Mouse (Mus musculus) central nervous system, embryonic 11.5 days (tissue): ENCODE data around the gene Olfr190. TPM values are rescaled to one million over a fixed set of nuclear protein-coding genes. Genes with fewer than 3 reads are reported as not detected.

ENCODE experiments used
- polyA plus RNA-seq: library from polyadenylated mRNA; depleted of rRNA; stranded (reverse); fragments of >200 nt; gene quantifications from 2 replicates; pipeline ENCODE4 v1.2.3, GENCODE M21; 2012; rRNA removed

Olfr190 gene
- polyA plus RNA-seq: not detected in 2 replicates

DNA sequence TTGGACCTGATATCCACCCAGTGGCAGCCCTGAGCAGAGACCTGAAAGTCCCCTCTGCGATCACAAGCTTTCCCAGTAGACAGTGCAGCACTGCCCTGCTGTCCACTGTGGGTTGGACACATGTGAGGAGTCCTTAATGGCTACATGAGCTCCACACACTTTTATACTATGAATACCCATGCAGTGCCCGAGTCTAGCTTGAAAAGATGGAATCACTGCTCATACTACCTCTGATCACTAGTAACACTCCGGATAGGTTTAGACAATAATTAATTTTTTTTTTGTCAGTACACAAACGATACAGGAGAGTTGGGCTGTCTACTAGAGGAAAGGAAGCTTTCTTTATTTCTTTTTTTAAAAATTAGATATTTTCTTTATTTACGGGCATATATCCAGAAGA, at the start of gene Olfr190:
Gene Olfr190 (minus strand): TSS at position 101 of the 400 bp plus-strand sequence.

DNA sequence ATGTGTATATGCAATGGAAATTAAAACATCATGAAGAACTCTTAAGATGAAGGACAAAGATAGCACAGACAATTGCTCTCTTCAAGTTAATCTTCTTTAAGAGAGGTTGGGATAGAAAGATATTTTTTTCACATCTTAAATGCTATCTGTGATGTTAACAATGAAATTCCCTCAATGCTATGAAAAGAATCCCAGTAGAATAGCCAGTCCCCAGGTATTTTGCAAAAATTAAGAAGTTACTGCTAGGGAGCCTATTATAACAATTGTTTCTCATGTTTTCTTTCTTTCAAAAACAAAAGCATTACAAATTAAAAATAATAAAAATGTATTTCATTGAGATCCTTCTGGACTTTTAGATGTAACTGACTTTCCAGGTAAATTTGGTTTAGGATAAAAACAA, 43.2 kb upstream of the Olfr190 start, which contains the start of gene Olfr194:
Gene Olfr194 (minus strand): TSS at position 101 of the 400 bp plus-strand sequence.

DNA sequence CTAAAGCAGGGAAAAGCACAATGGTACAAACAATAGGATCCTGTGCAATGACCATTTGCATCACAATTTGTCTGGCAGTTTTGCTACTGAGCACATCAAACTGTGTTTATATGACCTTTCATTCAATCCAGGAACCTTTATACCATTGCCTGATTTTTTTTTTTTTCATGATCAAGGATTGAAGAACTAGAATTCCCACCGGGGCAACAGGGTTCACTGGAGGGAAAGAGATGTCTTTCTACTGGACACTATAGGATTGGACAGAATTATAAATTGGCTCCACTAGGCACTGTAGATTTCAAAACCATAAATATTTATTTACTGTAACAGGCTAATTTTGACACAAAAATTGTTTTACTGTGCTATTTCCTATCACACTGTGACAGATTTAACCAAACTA, 34.0 kb upstream of the Olfr190 start, which contains the start of gene Olfr193:
Gene Olfr193 (minus strand): TSS at position 101 of the 400 bp plus-strand sequence.

GRCm38 (mm10) chr16:59089722-59090121, 11.9 kb upstream of the Olfr190 start, which contains the start of gene Olfr191:
Gene Olfr191, minus strand, starts transcription at chr16:59089822.

DNA sequence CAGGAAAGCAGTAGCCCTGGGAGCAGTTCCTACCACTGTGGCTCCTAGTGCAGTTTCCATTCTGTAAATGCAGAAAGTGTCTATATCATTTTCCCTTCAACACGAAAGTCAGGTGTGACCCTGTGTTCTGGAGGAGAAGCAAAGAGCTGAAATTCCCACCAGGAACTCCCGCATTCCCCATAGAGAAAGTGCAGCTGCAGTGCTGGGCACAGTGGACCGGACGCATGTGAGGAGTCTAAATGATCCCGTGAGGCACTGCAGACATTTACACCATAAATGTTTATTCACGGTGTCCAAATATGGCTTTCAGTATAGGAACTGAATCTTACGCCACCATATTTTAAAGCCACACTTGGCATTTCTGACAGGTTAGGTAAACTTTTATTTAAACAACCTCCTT, 38.1 kb downstream of the Olfr190 start, which contains the start of gene Olfr187:
Gene Olfr187 (minus strand): TSS at position 58 of the 400 bp plus-strand sequence.

DNA sequence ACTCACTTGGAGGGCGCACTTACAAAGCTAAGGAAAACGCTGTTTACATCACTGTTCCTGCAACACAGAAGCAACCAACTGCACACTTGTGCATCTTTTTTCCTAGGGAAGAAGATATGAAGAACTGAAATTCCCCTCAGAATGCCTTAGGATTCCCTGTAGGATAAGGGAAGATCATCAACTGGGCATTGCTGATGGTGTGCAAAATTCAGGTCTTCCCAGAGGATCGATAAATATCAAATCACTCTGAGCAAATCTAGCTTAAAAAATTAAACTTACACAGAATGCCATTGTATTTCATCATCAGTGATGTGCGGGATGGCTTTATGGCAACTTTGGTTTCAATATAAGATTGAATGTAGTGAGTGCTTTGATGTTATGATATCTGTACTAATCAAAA, 47.6 kb downstream of the Olfr190 start, which contains the start of gene Olfr186:
Gene Olfr186 (minus strand): TSS at position 101 of the 400 bp plus-strand sequence.

Other genes starting within 250 kb of the Olfr190 start
- gene Olfr177, start 203.2 kb downstream of the Olfr190 start, polyA plus RNA-seq: not detected in 2 replicates
- gene Olfr178, start 185.9 kb downstream of the Olfr190 start, polyA plus RNA-seq: not detected in 2 replicates
- gene Olfr181, start 149.2 kb downstream of the Olfr190 start, polyA plus RNA-seq: not detected in 2 replicates
- not detected in 2 replicates for gene Olfr180, start 148.6 kb downstream of the Olfr190 start, polyA plus RNA-seq
- not detected in 2 replicates for gene Olfr183, start 82.6 kb downstream of the Olfr190 start, polyA plus RNA-seq
- gene Olfr186, start 47.7 kb downstream of the Olfr190 start, polyA plus RNA-seq: not detected in 2 replicates
- not detected in 2 replicates for gene Olfr187, start 38.2 kb downstream of the Olfr190 start, polyA plus RNA-seq
- gene Olfr191, start 11.8 kb upstream of the Olfr190 start, polyA plus RNA-seq: not detected in 2 replicates
- gene Olfr193, start 33.9 kb upstream of the Olfr190 start, polyA plus RNA-seq: not detected in 2 replicates
- gene Olfr194, start 43.1 kb upstream of the Olfr190 start, polyA plus RNA-seq: not detected in 2 replicates
- not detected in 2 replicates for gene Olfr195, start 69.0 kb upstream of the Olfr190 start, polyA plus RNA-seq
- not detected in 2 replicates for gene Olfr196, start 92.4 kb upstream of the Olfr190 start, polyA plus RNA-seq
- not detected in 2 replicates for gene Olfr198, start 125.5 kb upstream of the Olfr190 start, polyA plus RNA-seq
- gene Olfr199, start 141.8 kb upstream of the Olfr190 start, polyA plus RNA-seq: not detected in 2 replicates
- not detected in 2 replicates for gene Olfr201, start 194.6 kb upstream of the Olfr190 start, polyA plus RNA-seq
- gene Olfr202, start 208.8 kb upstream of the Olfr190 start, polyA plus RNA-seq: not detected in 2 replicates
- gene Olfr203, start 220.9 kb upstream of the Olfr190 start, polyA plus RNA-seq: not detected in 2 replicates
- gene Olfr204, start 240.2 kb upstream of the Olfr190 start, polyA plus RNA-seq: 0.01 TPM in 1 of 2 replicates, not detected in the other